Mouse (Mus musculus): ENCODE results near the gene C1qa.

GRCm38 (mm10) chr4:136904767-136905539, 6.3 kb upstream of the C1qa start:
- no peak for TF ChIP-seq NRF1 (IDR thresholded peaks at IDR 0.05; ENCODE audit: insufficient read depth, low read depth, low read length, poor library complexity, severe bottlenecking)
- TF ChIP-seq ETS1 (IDR thresholded peaks at IDR 0.05; ENCODE audit: low read depth, low read length), result no peak
- TF ChIP-seq CTCF (IDR thresholded peaks at IDR 0.05 in 2 of 3, conservative IDR thresholded peaks at IDR 0.05 in 1 of 3; ENCODE audit: control insufficient read depth in 1 of 3, insufficient read depth in 1 of 3, low read depth in 2 of 3, low read length in 3 of 3, poor library complexity in 1 of 3, severe bottlenecking in 1 of 3), result no peak
- no peak for TF ChIP-seq CHD2 (IDR thresholded peaks at IDR 0.05; ENCODE audit: low read length)

All from MEL (cell line).